In genomic region chr2:167964320-167964719, GRCm38 (mm10) we compare ENCODE assay signal across 15 mouse cellular contexts.
"Had no signal": no experiment of that assay in that cellular context is flagged by ENCODE, and none has a peak within 500 bp of the region (broad histone marks: within the 10 kb centered on the region; RNA-seq: fewer than 3 reads in every experiment).

No protein-coding gene starts in this region.

- H3K27me3 ChIP-seq: intestine, embryonic 15.5 days; kidney, embryonic 15.5 days; limb, embryonic 12.5 days; liver, embryonic 13.5 days; neural tube, embryonic 15.5 days had no signal

- H3K9me3 ChIP-seq: intestine, embryonic 15.5 days; kidney, embryonic 15.5 days; limb, embryonic 12.5 days; liver, embryonic 13.5 days; neural tube, embryonic 15.5 days had no signal

- H3K9ac ChIP-seq: intestine, embryonic 15.5 days; kidney, embryonic 15.5 days; limb, embryonic 12.5 days; liver, embryonic 13.5 days; liver, postnatal 0 days; neural tube, embryonic 15.5 days had no signal

- ATAC-seq: intestine, embryonic 15.5 days; liver, postnatal 0 days had no signal

- H3K27ac ChIP-seq: intestine, embryonic 15.5 days; kidney, embryonic 15.5 days; limb, embryonic 12.5 days; liver, embryonic 13.5 days; neural tube, embryonic 15.5 days had no signal

- H3K4me3 ChIP-seq: intestine, embryonic 15.5 days; kidney, embryonic 15.5 days; limb, embryonic 12.5 days; liver, embryonic 13.5 days; myocyte; neural tube, embryonic 15.5 days had no signal

- DNase-seq: kidney, adult 18-20 months; kidney, postnatal 14 days; liver; liver, embryonic 13.5 days; liver, postnatal 0 days; midbrain, embryonic 14.5 days; right cerebral cortex, adult 18-20 months; right cerebral cortex, postnatal 25 days; thymus, adult 2 months; thymus, postnatal 25 days had no signal

- H3K4me2 ChIP-seq: intestine, embryonic 15.5 days; kidney, embryonic 15.5 days; limb, embryonic 12.5 days; liver, embryonic 13.5 days; neural tube, embryonic 15.5 days had no signal
